Mouse (Mus musculus) brain, embryonic 18.5 days (tissue): ENCODE measurements at regions not wholly inside any gene's neighbourhood (a gene's known extent, or its start where the extent isn't known, plus 50 kb on each side); places are given as distances from the start of the nearest gene placed in this dataset.

Experiments
- DNase-seq: peaks from one replicate; pipeline ENCODE4 v3.0.0-alpha.2; 2012; ENCODE audit warnings: low read depth, low spot score

- DNase-seq, result no peak
Observed at GRCm38 (mm10) chr16:25584337-25585069, 99.1 kb upstream of the Trp63 start.

GRCm38 (mm10) chr16:25585070-25585454 is 98.5 kb upstream of the Trp63 start:
- no peak for DNase-seq

GRCm38 (mm10) chr16:25585953-25586352 is 97.6 kb upstream of the Trp63 start:
- no peak for DNase-seq

GRCm38 (mm10) chr16:25587879-25588347 is 95.7 kb upstream of the Trp63 start:
- DNase-seq, result peak; percentile 28

GRCm38 (mm10) chr16:25597435-25597834 is 86.1 kb upstream of the Trp63 start:
- no peak for DNase-seq

GRCm38 (mm10) chr16:25603121-25603520 is 80.4 kb upstream of the Trp63 start:
- no peak for DNase-seq

- peak; percentile 30 for DNase-seq
Observed at GRCm38 (mm10) chr16:25615229-25615628, 68.3 kb upstream of the Trp63 start.

GRCm38 (mm10) chr16:25615646-25616045 is 67.9 kb upstream of the Trp63 start:
- no peak for DNase-seq

- no peak for DNase-seq
Observed at GRCm38 (mm10) chr16:25618898-25619297, 64.7 kb upstream of the Trp63 start.

GRCm38 (mm10) chr16:25622651-25623050 is 60.9 kb upstream of the Trp63 start:
- DNase-seq, result no peak

- DNase-seq, result no peak
Observed at GRCm38 (mm10) chr16:25623986-25624623, 59.5 kb upstream of the Trp63 start.

GRCm38 (mm10) chr16:25629750-25630149 is 53.8 kb upstream of the Trp63 start:
- DNase-seq, result no peak

- DNase-seq, result no peak
Observed at GRCm38 (mm10) chr16:25631139-25631716, 52.3 kb upstream of the Trp63 start.
